Mouse (Mus musculus) cerebellum, postnatal 36 days (tissue): ENCODE results near the gene 1500015O10Rik.

Source experiments
- DNase-seq, 2 experiments: peaks; one replicate each; pipeline ENCODE4 v3.0.0; 2021 to 2022; ENCODE audit warnings: mixed read lengths in 2 of 2

The 1500015O10Rik gene

GRCm38 (mm10) chr1:43776106-43776505 lies 45.7 kb downstream of the 1500015O10Rik start:
- peak; percentile 30 to 34 for DNase-seq

- DNase-seq = no peak
Measured at GRCm38 (mm10) chr1:43781195-43781594, 50.8 kb downstream of the 1500015O10Rik start.

GRCm38 (mm10) chr1:43781672-43782071 lies 51.3 kb downstream of the 1500015O10Rik start:
- no peak for DNase-seq

- DNase-seq = no peak
Measured at GRCm38 (mm10) chr1:43782680-43783079, 52.3 kb downstream of the 1500015O10Rik start.

- DNase-seq = no peak
Measured at GRCm38 (mm10) chr1:43783186-43783585, 52.8 kb downstream of the 1500015O10Rik start.

GRCm38 (mm10) chr1:43785316-43785715 lies 54.9 kb downstream of the 1500015O10Rik start:
- no peak for DNase-seq

GRCm38 (mm10) chr1:43786711-43787110 lies 56.3 kb downstream of the 1500015O10Rik start:
- no peak for DNase-seq

GRCm38 (mm10) chr1:43789765-43790164 lies 59.4 kb downstream of the 1500015O10Rik start:
- DNase-seq = no peak
